Mouse (Mus musculus) v-Abl transformed pro-B cells (cell line): ENCODE results near the gene Fam169b.

Experiments
- in situ Hi-C, 2 experiments: fragments of 400-800 bp; cut with MboI; formaldehyde crosslinking; loops; one replicate each; pipeline ENCODE4 v1.15.1; 2025; ENCODE audit not compliant: unreplicated experiment in 2 of 2

Fam169b gene

GRCm38 (mm10) chr7:68382187-68382586 lies 108.5 kb downstream of the Fam169b start:
- in situ Hi-C loops = no loop called here

GRCm38 (mm10) chr7:68386767-68387166 lies 113.1 kb downstream of the Fam169b start:
- in situ Hi-C loops = no loop called here

- in situ Hi-C loops = no loop called here
Measured at GRCm38 (mm10) chr7:68395707-68396333, 122.2 kb downstream of the Fam169b start.

GRCm38 (mm10) chr7:68400516-68400915 lies 126.9 kb downstream of the Fam169b start:
- in situ Hi-C loops = no loop called here

GRCm38 (mm10) chr7:68408611-68409010 lies 135.0 kb downstream of the Fam169b start:
- in situ Hi-C loops = no loop called here
